Mouse (Mus musculus): Measurements from ENCODE around the gene Gm17268.

The Gm17268 gene

DNA sequence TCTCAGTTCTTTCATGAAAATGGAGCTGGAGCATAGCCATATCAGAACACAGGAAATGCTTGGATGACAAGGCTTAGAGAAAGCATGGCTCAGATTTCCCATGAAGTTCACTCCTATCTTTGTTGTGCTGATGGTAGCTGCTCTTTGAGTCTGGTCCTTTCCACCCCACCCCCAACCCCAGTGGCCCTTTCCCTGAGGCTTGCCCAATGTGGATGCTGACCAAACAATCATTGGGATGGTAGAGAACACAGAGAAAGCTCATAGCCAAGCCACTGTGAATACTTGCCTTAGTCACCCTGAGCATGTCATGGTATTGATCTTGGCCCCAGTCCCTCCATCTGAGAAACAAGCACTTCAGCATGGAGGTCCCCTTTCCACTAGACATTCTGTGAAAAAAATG, 6.2 kb downstream of the Gm17268 start:
- no peak for DNase-seq (ENCODE audit: low read depth, low spot score)

DNA sequence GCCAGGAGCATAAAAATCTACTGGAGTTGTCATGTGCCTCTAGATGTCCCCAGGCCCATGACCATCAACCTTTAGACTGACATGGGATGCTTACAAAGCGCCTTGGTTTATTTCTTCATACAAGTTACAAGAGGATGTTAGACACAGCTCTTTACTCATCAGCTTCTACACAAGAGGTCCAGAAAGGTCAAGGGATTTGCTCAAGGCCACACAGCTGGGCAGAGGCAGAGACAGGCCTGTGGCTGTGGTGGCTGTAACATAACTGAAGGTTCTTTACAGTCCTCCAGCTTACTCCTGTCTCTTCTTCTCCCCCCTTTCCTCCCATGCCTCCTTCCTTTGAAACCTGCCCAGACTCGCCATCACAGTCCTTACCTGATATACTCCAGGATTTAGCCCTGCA, 8.2 kb downstream of the Gm17268 start:
- DNase-seq (ENCODE audit: low read depth, low spot score) = no peak

DNA sequence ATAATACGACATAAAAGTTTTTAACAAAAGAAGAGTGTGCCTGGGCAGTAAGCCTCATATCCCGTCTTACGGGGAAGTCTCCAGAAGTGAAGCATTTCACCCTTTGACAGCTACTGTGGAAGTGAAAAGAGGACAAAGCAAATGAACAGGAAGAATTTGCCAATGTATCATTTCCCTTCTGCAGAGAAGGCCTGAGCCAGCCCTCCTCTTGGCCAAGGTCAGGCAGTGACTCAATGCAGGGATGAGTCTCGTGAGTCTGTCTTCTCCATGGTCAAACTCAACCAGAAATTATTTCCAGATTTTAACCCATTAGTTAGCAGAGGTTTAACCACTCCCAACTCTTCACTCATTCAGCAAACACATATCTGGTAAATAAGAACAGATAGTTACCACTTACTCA, 14.6 kb downstream of the Gm17268 start:
- no peak for DNase-seq (ENCODE audit: low read depth, low spot score)

DNA sequence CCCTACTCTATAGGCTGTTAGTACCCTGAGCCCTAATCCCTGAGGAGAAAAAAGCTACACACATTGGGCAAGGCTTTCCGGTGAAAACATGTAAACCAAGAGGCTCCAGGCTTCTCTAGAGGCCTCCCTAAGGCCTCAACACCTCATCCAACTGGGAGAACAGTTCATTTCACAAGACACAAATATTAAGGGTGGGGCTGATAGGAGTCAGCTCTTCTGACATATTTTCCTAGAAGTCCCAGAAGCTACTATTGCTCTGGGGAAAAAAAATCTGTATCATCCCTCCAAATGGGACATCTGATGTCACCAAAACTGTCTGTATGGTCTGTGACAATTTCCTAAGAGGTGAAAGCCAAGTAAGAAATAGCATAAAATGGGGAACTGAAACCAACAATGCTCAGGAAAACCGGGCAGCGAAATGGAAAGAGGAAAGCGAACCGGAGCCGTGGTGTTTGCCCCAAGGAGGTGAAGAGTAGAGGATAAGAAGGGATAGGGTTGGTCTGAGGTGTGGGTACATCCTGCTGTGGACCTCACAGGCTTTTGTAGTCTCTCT, 15.8 kb downstream of the Gm17268 start:
- no peak for DNase-seq (ENCODE audit: low read depth, low spot score)

DNA sequence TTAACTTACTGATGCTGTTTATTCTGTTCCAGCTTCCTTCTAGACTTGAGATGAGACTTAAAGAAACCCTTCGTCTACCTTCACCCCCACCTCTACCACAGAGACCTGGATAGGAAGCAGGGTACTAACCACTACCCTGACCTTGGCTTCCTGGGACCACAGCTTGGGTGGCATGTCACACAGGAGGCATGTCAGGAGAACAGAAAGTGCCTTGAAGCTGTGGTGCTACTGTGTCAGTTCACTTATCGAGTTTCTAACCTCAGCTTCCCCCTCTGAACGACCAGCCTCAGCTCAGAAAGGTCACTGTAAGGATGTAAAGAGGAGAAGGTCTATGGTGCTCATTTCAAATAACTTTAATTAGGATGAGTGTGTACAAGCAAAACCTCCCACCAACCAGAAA, 17.0 kb downstream of the Gm17268 start:
- no peak for DNase-seq (ENCODE audit: low read depth, low spot score)

DNA sequence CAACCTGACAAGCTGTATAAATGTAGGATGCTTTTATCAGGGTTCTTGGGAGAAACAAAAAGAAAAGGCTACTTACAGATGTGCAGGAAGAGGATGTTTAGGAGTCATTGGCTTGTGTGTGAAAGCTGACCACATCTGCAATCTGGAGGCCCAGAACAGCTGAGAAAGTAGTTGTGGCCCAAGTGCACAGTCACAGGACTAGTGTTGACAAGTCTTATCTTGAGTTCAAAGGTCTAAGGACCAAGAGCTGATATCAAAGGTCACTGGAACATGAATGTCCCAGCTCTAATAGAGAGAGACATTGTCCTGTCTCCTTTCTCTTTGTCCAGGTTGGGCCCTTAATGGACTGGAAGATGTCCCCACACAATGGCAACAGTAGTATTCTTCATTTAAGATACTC, 18.6 kb downstream of the Gm17268 start:
- DNase-seq (ENCODE audit: low read depth, low spot score) = no peak

DNA sequence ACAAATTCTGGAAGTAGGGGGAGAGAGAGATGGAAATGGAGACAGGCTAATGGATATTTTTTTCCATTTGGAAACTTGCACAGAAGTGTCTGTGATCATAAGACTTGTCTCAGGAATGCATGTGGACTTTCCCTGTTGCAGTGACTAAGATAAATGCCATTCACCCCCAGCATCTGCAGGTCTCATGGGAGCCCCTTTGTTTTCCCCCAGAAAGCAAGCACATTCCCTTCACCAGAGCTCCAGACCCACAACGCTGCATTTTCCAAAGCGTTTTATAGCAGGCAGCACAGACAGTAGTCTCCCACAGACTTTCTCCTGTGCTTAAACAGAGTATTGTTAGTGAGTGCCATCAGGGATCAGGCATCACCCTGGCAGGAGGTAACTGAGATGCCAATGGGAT, 19.0 kb downstream of the Gm17268 start:
- DNase-seq (ENCODE audit: low read depth, low spot score) = no peak

DNA sequence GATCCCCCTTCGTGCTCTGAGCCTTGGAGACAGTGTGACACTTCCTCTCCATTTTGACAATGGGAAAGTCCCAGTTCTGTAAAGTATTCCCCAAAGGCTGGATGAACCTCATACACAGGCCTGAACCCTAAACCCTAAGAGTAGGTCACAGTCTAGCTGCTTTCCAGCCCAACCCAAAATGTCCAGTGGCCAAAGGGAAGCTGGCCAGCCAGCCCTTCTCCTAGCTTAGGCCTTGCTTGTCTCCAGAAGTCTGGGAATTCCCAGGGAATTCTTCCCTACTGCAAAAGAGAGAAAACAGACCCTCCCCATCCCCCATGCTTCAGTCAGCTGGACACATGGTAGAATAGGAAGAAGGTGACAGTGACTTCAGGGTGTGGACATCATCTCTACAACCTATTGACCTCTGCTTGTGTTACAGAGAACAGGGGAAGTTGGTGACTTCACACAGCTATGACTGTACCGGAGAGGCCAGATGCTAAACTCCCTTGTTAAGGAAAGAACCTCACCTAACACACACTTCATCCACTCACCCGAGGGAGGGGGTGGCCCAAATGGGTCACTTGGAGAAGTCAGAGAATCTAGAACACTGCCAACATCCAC, 22.1 kb downstream of the Gm17268 start:
- no peak for DNase-seq (ENCODE audit: low read depth, low spot score)

DNA sequence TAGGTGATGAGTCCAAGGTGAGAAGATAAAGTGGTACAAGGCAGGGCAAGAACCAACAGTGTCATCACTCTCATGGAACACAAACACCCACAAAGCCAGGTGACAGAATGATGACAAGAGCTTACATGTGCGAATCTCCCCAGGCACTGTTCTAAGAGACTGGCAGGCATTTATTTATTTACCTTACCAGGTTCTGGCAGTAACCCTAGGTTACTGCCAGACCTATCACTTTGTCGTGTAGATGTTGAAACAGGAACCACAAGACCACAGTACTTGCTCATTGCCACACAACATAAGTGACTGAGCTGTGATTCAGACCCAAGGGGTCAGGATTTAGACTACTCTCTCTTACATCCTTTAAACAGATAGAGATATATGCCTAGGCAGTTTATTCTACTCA, 23.3 kb downstream of the Gm17268 start:
- no peak for DNase-seq (ENCODE audit: low read depth, low spot score)

DNA sequence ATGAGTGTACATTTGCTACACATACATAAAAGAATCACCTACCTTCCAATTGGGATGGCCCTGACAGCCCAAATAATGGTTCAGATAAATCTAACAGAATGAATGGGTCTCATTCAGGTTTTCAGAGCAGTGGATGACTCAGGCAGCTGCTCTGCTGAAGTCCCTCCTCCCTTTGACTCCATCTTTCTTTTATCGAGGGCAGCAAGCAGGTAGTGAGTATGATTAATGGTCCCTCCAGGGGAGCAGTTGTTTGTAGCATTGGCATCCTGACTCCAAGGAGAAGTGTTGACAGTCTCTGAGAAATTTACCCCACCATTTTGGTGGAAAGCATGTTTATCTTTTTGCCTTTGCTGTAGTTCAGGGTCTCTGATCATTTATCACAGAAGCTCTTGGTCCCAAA, 24.6 kb downstream of the Gm17268 start:
- DNase-seq (ENCODE audit: low read depth, low spot score) = no peak

DNA sequence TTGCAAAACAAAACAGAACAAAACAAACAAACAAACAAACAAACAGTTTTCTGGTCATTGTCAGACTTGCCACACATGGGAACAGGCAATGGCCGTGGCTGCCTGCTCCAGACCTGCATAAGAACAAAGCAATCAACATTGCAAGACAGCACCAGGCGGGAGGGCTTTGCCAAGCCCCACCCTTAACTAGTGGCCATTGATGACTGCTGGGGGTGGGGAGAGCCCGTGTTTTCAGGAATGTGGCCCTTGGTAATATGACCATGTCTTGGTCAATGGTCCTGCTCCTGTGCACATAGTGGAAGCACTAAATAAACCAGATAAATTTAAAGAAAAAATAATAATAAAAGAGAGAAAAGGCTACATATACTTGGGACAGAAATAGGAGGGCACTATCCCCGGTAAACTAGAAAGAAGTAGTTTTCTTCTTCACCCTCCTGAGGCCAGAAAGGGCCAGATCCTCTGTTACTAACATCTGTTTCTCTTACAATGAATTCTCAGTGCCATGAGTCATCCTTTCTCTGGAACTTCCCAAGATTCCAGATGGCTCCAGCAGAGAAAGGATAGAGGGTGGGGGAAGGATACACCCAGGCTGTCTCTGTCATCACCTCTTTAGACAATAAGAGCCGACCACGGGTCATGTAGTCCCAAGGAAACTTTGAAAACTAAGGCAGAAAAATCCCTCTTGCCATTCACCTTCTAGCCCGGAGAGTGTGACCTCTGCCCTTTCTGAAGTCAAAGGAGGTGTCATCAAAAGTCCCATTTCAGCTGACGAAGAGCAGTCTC, 26.8 kb downstream of the Gm17268 start:
- DNase-seq (ENCODE audit: low read depth, low spot score) = no peak

DNA sequence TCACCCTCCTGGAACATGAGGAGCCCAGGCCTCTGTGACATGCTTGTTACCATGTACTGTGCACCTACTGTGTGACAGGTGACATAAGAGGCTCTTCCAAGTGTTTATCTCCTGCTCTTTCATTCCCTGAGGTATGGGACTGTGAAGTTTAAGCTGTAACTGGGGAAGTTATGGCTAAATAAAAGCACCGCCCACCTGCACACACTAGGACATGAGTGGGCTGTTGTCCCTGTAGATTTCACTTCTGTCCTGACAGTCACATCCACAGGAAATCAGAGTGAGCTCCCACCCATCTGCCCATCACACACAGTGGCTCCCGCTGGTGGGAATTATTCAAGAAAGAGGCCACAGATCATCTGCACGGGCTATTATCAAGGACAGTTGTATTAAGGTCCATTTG, 28.2 kb downstream of the Gm17268 start:
- no peak for DNase-seq (ENCODE audit: low read depth, low spot score)

DNA sequence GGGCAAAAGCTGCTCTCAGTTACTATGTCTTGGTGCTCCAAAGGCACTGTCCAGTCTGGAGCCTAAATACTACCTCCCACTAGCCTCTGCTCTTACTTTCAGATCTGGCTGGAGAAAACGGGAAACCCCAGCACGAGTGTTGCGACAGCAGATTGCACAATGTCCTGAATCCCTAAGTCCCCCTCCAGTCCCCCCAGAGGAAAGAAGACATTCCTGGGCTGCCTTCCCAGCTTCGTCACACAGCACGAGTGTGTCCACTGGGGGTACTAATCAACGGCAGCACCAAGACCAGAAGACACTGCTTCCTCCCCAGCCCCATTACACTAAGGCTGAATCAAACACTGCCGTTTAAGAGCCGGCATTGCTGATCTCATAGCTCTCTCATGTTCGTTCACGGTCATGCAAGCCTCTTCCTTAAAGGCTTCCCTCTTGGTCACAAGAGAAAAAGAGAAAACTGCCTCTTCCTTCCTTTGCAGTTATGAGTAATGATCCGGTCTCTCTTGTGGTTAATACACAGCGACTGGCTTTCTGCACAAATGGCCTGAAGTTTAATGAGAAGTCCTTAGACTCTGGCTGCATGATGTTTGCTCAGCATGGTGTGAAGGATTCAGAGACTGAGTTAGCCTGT, 31.5 kb downstream of the Gm17268 start:
- no peak for DNase-seq (ENCODE audit: low read depth, low spot score)

DNA sequence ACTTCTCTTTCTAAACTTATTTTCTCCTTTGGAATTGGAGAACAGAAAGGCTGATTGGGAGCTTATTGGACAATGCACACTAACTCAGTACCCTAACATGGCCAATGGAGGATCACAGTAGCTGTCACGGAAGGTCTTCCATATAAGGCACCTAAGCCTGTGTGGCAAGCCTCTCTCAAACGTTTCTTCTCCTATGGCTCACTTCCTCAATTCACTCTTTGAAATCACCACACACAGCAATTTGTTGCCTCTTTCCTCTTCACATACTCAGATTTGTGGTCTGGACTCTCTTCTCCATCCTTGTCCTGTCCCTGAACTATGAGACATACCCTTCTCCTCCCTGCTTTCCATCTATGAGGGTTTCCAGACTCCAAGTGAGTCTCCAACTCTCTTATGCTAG, 33.6 kb downstream of the Gm17268 start:
- no peak for DNase-seq (ENCODE audit: low read depth, low spot score)

DNA sequence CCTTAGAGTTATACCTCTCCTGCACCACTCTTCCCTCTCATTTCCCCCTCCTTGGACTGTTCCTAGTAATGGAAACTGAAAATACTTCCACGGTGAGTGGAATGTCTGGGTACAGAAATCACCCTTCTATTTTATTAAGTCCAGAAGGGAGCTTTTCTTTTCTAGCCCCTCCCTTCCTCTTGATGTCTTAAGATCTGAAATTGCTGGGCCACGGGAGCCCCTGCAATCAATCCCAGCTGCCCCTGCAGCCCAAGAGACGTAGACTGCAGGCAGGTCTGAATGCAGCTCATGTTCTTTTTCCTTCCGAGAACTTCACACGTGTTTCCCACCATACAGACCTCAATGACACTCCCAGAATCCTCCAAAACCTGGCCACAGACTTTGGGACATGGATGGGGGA, 37.8 kb downstream of the Gm17268 start:
- DNase-seq (ENCODE audit: low read depth, low spot score) = no peak

DNA sequence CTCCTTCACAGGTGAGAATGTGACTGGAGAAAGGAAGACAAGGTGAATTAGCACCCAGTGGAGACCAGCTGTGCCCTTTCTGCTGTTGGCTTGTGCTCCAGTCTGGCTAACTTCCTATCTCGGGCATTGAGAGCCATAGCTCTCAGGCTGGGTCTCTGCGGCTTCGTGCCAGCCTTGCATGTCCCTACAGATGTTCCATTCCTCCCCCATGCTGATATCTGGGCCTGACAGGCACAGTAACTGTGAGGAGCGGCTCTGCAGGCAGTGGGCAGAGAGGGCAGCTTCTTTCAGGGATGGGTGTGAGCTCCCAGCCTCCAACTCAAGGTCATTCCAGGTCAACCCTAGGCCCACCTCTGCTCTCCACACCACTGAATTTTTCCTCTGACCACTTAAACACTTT, 38.9 kb downstream of the Gm17268 start:
- DNase-seq (ENCODE audit: low read depth, low spot score) = no peak

DNA sequence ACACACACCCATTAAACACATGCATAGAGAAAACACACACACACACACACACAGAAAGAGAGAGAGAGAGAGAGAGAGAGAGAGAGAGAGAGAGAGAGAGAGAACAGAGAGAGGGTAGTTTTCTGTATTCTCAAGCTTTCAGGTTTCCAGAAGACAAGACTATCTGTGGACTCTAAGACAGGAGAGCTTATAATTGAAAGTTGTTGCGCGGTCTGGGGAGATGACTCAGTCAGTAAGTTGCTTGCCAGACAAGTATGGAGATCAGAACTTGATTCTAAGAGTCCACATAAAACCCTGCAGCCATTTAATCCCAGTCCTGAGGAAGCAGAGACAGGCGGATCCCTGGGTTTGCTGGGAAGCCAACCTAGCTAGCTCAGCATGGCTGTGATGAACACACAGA, 39.7 kb downstream of the Gm17268 start:
- DNase-seq (ENCODE audit: low read depth, low spot score) = no peak

DNA sequence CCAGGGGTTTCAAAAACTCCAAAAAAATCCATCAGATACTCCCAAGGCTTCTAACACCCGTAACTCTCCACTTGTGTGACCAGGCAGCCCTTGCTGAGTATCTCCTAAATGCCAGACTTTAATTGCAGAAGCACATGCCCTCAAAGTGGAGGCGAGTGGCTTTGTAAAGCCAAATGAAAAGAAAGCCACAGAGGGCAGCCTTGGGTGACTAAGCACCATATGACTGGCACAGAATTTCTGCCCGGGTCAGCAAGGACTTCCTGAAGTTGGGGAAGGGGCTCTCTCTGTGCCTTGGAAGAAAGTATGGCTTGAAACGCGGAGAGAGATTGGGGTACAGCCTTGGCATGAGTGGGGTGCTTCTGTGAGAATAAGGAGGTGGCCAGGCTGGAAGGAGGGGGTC, 41.3 kb downstream of the Gm17268 start:
- no peak for DNase-seq (ENCODE audit: low read depth, low spot score)

DNA sequence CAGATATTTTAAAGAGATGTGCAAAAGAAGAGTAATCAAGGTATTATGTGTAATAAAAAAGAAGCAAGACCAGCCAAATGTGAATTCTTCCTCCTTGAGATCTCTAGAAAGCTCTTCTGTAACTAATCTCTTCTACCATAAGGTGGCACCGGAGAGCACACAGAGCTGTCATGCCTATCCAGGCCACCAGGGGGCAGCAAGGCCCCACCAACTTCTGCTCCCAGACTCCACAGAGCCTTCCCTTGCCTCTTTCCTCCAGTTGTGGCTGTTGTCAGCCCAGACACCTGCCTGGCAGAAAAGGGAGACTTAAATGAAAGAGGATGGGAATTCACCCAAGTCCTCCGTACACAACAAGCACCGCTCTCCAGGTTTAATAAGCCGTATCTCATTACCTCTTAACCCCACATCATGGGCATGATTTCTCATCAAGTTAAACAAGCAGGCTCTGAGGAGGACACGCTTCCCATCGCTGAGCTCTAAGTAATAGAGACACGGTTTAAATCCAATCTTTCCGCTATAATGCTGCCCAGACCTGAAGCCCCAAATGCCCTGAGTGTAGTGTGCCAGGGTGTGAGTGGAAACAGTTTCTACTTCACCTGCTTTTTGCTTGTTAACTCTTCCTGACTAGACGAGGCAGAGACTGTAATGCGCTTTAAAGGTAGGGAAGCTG, 42.1 kb downstream of the Gm17268 start:
- peak; percentile 73 for DNase-seq (ENCODE audit: low read depth, low spot score)

DNA sequence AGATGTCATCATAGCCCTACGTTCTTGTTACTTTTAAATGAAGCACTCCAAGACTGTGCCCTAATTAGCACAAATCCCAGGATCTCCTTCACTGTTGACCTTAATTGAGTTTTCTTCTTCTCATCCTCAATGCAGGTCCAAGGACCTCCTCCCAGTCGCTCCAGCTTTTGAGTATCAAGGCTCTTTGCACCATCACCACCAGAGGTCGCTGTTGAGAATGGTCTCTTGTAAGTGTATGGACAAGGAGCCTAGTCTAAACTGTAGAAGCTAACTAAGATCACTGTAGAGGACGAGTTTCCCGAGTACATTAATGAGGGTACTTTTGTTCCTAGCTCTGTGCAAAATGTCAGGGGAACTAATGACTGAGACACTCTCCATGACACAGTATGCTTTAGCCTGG, 55.2 kb downstream of the Gm17268 start:
- DNase-seq (ENCODE audit: low read depth, low spot score) = peak; percentile 82

DNA sequence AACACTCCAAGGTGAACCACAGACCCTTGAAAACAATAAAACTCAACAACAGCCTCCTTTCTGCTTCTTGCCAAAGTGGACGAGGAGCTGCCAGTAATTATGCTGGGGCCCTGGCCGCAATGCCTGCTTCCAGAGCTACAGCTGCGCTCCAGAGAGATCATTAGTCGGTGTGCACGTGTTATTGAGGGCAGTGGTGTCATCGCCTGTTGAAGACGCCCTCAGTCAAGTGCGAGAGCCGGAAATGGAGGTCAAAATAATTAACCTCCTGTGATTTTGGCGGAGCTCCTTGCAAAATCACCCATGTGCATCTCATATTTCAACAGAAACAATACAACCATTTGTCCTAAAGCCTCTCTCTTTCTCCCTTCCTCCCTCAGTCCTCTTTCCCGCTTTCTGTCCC, 56.2 kb downstream of the Gm17268 start:
- DNase-seq (ENCODE audit: low read depth, low spot score) = no peak
